In the genomic region with DNA sequence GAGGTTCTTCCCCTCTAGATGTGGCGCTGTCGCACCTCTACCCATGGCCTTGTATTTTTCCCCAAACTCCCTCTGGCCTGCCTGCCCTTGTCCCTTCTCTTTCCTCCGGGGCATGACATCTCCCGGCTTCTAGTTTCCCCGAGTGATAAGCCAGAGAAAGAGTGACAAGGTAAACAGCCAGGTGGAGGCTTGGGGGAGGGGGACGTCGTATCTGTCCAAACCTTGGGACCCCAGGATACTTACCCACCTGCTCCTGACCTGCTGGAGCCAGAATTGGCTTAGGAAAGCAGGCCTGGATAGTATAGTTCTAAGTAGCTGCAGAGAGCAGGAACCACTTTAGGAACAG, we compare ENCODE assay signal across 8 mouse cellular contexts. TPM values are rescaled to one million over a fixed set of nuclear protein-coding genes. Genes with fewer than 3 reads are reported as not detected.
DNase-seq lines count a peak whose midpoint lies in the region; ATAC-seq and TF ChIP-seq lines count a peak whose summit lies in the region.

No protein-coding gene starts in this region.

- TF ChIP-seq EP300 in liver, embryonic 14.5 days (IDR thresholded peaks at IDR 0.05; ENCODE audit: low read depth): no peak

- peak overlapping the region; percentile 62 for H3K4me2 ChIP-seq in liver, embryonic 14.5 days (ENCODE audit: low read depth)

- no peak for ATAC-seq in liver, embryonic 14.5 days (ENCODE audit: insufficient read depth)

- TF ChIP-seq CTCF in E14TG2a.4 (conservative IDR thresholded peaks at IDR 0.05; ENCODE audit: low read length): no peak
- no peak for TF ChIP-seq CTCF in liver, embryonic 14.5 days (IDR thresholded peaks at IDR 0.05; ENCODE audit: low read depth)

- no peaks in the 10 kb centered on the region for H3K36me3 ChIP-seq in heart, embryonic 10.5 days
- H3K36me3 ChIP-seq in E14TG2a.4 (ENCODE audit: insufficient read depth, low read length): no peaks in the 10 kb centered on the region
- H3K36me3 ChIP-seq in forebrain, embryonic 10.5 days (replicated peaks): no peaks in the 10 kb centered on the region
- no peaks in the 10 kb centered on the region for H3K36me3 ChIP-seq in liver, embryonic 14.5 days (replicated peaks; ENCODE audit: control insufficient read depth, insufficient read depth, low read depth)

- H3K27ac ChIP-seq in heart, embryonic 10.5 days: peak overlapping the region; percentile 88
- peak overlapping the region; percentile 90 for H3K27ac ChIP-seq in forebrain, embryonic 10.5 days
- no peak overlapping the region for H3K27ac ChIP-seq in liver, embryonic 14.5 days

- DNase-seq in heart, embryonic 10.5 days (ENCODE audit: low spot score): no peak
- DNase-seq in heart, adult 18-20 months: no peak
- no peak for DNase-seq in forebrain, embryonic 10.5 days (ENCODE audit: extremely low spot score, low spot score)
- no peak for DNase-seq in liver, embryonic 14.5 days (ENCODE audit: low read depth in 3 of 3, low spot score in 3 of 3)
- DNase-seq in gastrocnemius, adult 8-10 months (ENCODE audit: low spot score in 2 of 2): no peak
- DNase-seq in urinary bladder, adult 2 months (ENCODE audit: low spot score): no peak
- DNase-seq in urinary bladder, postnatal 10 days (ENCODE audit: low spot score): no peak

- WGBS in heart, embryonic 10.5 days: 6% methylated on average over 7 of the region's 7 CpGs
- 4% methylated on average over 7 of the region's 7 CpGs for WGBS in forebrain, embryonic 10.5 days
- 11% methylated on average over 7 of the region's 7 CpGs for WGBS in liver, embryonic 14.5 days (ENCODE audit: insufficient replicate concordance)

- H3K4me1 ChIP-seq in heart, embryonic 10.5 days: peaks cover 22% of the 10 kb centered on the region
- peaks cover 19% of the 10 kb centered on the region for H3K4me1 ChIP-seq in E14TG2a.4 (replicated peaks; ENCODE audit: low read depth, low read length)
- peaks cover 32% of the 10 kb centered on the region for H3K4me1 ChIP-seq in forebrain, embryonic 10.5 days
- peaks cover 0 to 6% of the 10 kb centered on the region in 2 experiments; a peak in 2 of 4 replicates for H3K4me1 ChIP-seq in liver, embryonic 14.5 days (replicated peaks; ENCODE audit: control insufficient read depth in 2 of 2, insufficient read depth in 2 of 2, low read length in 1 of 2)

- H3K4me3 ChIP-seq in heart, embryonic 10.5 days: peak overlapping the region; percentile 91
- H3K4me3 ChIP-seq in E14TG2a.4 (replicated peaks; ENCODE audit: low read length): peak overlapping the region; percentile 86
- peak overlapping the region; percentile 83 for H3K4me3 ChIP-seq in forebrain, embryonic 10.5 days
- peak overlapping the region; percentile 51 to 77; a peak in 3 of 4 replicates for H3K4me3 ChIP-seq in liver, embryonic 14.5 days (ENCODE audit: insufficient read depth in 1 of 2, low read depth in 2 of 2, low read length in 2 of 2)

- H3K27me3 ChIP-seq in heart, embryonic 10.5 days (ENCODE audit: insufficient read depth, poor library complexity, severe bottlenecking): peaks cover 25% of the 10 kb centered on the region; the same call in 1 of the 2 replicates
- H3K27me3 ChIP-seq in E14TG2a.4 (ENCODE audit: insufficient read depth, low read length): peaks cover 11% of the 10 kb centered on the region
- H3K27me3 ChIP-seq in forebrain, embryonic 10.5 days (ENCODE audit: poor library complexity, severe bottlenecking): 0 out of 2 replicates have a peak, but pooled peaks cover 3% of the 10 kb centered on the region
- peaks cover 25% of the 10 kb centered on the region for H3K27me3 ChIP-seq in liver, embryonic 14.5 days (ENCODE audit: control insufficient read depth, insufficient read depth, low read length)

- no peaks in the 10 kb centered on the region for H3K9me3 ChIP-seq in heart, embryonic 10.5 days
- H3K9me3 ChIP-seq in E14TG2a.4 (ENCODE audit: low read length): no peaks in the 10 kb centered on the region
- H3K9me3 ChIP-seq in forebrain, embryonic 10.5 days: no peaks in the 10 kb centered on the region
- no peaks in the 10 kb centered on the region for H3K9me3 ChIP-seq in liver, embryonic 14.5 days (ENCODE audit: control insufficient read depth, low read length)

- no peak overlapping the region; the same call in 1 of the 2 replicates for H3K9ac ChIP-seq in liver, embryonic 14.5 days (replicated peaks)

RNA-seq across cellular contexts. Expression of gene Mapre3, which starts 0.7 kb away (rescaled TPM):
- polyA plus RNA-seq in heart, embryonic 10.5 days (2016; fragmentation: Nextera tagmentation; extraction: Ambion mirVana): 16.3 and 16.6 TPM in 2 replicates
- total RNA-seq in heart, adult 18-20 months (2021): 10 to 100 TPM; 37.0 to 42.8 TPM
- 15.6 and 16.5 TPM in 2 replicates for polyA plus RNA-seq in forebrain, embryonic 10.5 days (2016; fragmentation: Nextera tagmentation; extraction: Ambion mirVana)
- polyA plus RNA-seq in liver, embryonic 14.5 days (2012; rRNA removed): 1.9 and 2.4 TPM in 2 replicates
- 1.2 and 1.4 TPM in 2 replicates for polyA plus RNA-seq in liver, embryonic 14.5 days (2014; fragmentation: Nextera tagmentation; extraction: Ambion mirVana)
- 100 to 1,000 TPM in 1 of 4 experiments, 10 to 100 TPM in 3; 88.7 to 101 (median 92.6) TPM for total RNA-seq in gastrocnemius, adult 8-10 months (2022)
- 51.9 and 59.3 TPM in 2 replicates for polyA plus RNA-seq in urinary bladder, adult 2 months (2012; rRNA removed)

RNA-seq across cellular contexts. Expression of gene Tmem214, which starts 52.7 kb away (rescaled TPM):
- 86.3 and 87.4 TPM in 2 replicates for polyA plus RNA-seq in heart, embryonic 10.5 days (2016; fragmentation: Nextera tagmentation; extraction: Ambion mirVana)
- 10 to 100 TPM; 34.4 to 38.6 TPM for total RNA-seq in heart, adult 18-20 months (2021)
- polyA plus RNA-seq in forebrain, embryonic 10.5 days (2016; fragmentation: Nextera tagmentation; extraction: Ambion mirVana): 62.3 and 63.2 TPM in 2 replicates
- polyA plus RNA-seq in liver, embryonic 14.5 days (2012; rRNA removed): 21.8 and 26.1 TPM in 2 replicates
- 25.0 and 25.8 TPM in 2 replicates for polyA plus RNA-seq in liver, embryonic 14.5 days (2014; fragmentation: Nextera tagmentation; extraction: Ambion mirVana)
- 10 to 100 TPM; 26.5 to 32.4 (median 29.7) TPM for total RNA-seq in gastrocnemius, adult 8-10 months (2022)
- 52.8 and 60.7 TPM in 2 replicates for polyA plus RNA-seq in urinary bladder, adult 2 months (2012; rRNA removed)
